Mouse (Mus musculus) E14TG2a.4 (cell line): Measurements from ENCODE around the gene Rassf1.

Source experiments
- CTCF ChIP-seq: conservative IDR thresholded peaks from 2 replicates; pipeline ENCODE4 v1.5.1; 2014; ENCODE audit warnings: low read length
- NANOG ChIP-seq: IDR thresholded peaks from 2 replicates; pipeline ENCODE4 v1.6.1; 2014; ENCODE audit warnings: borderline replicate concordance, low read length, mixed read lengths
- POU5F1 ChIP-seq: IDR thresholded peaks from 2 replicates; pipeline ENCODE4 v1.6.1; 2014; ENCODE audit warnings: low read length, borderline replicate concordance

DNA sequence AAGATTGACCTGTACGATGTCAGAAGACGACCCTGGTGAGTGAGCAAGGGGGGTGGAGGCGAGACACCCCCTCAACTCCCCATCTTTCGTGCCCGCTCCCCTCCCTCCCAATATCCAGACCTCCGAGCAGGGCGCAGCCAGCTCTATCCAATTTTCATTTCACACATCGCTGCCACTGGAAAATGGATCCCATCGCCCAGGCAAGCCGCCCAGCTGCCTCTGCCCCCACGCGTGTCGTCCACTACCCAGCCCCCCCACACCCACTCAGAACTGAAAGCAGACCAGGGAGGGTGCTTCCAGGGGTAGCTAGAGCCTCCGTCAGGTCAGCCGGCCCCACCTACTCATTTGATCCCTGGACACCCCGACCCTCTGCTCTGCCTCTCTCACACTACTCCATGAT lies 39.0 kb upstream of the Rassf1 start:
- TF ChIP-seq CTCF (no peak), NANOG (no peak), POU5F1 (no peak)
